Mouse (Mus musculus) heart, postnatal 25 days (tissue): ENCODE results near the gene Zfp11. TPM values are rescaled to one million over a fixed set of nuclear protein-coding genes. Genes with fewer than 3 reads are reported as not detected.
"Not testable (repeated sequence)": the region's sequence is repeated elsewhere in the genome, so short reads cannot be mapped to it uniquely, and the experiment has no call there.

Experiments used
- DNase-seq: peaks from one replicate; pipeline ENCODE4 v3.0.0; 2022; ENCODE audit warnings: low spot score
- intact Hi-C: fragments of 180-260 bp; cut with DNase I; formaldehyde crosslinking; loops from one replicate; pipeline ENCODE4 v1.15.1; 2025
- total RNA-seq, 2 experiments: library from RNA; stranded (reverse); gene quantifications; 2 replicates each; pipeline ENCODE4 v1.2.3; 2021

Zfp11 gene
- 1 to 10 TPM; 3.4 to 3.8 TPM for total RNA-seq

GRCm38 (mm10) chr5:129670036-129670458, at the start of gene Zfp11:
TSS of gene Zfp11 (minus strand) at chr5:129670099.
- peak; percentile 53 for DNase-seq
- intact Hi-C loops: loop anchor here (2.0 to 5.0 kb wide), 2 partner anchors 42 to 217 kb away; partner anchors contain the start of gene Chchd2

GRCm38 (mm10) chr5:129717016-129717415, 47.1 kb upstream of the Zfp11 start:
- intact Hi-C loops: no loop called here
- no peak for DNase-seq

GRCm38 (mm10) chr5:129715326-129715861, 45.5 kb upstream of the Zfp11 start, which contains the start of gene Mrps17:
TSS of gene Mrps17 (plus strand) at chr5:129715497.
- peak; percentile 87 for DNase-seq
- intact Hi-C loops: loop anchor here (1.0 kb wide), 1 partner anchor 9 kb away; no protein-coding TSS in a partner anchor

- intact Hi-C loops: no loop called here
- no peak for DNase-seq
Measured at GRCm38 (mm10) chr5:129708412-129708811, 38.5 kb upstream of the Zfp11 start, which contains the start of gene Sept14. TSS of gene Sept14 (minus strand) at chr5:129708512.

- no peak for DNase-seq
- intact Hi-C loops: no loop called here
Measured at GRCm38 (mm10) chr5:129703368-129703767, 33.5 kb upstream of the Zfp11 start.

- intact Hi-C loops: no loop called here
- no peak for DNase-seq
Measured at GRCm38 (mm10) chr5:129701706-129702105, 31.8 kb upstream of the Zfp11 start.

GRCm38 (mm10) chr5:129700506-129700905, 30.6 kb upstream of the Zfp11 start:
- intact Hi-C loops: no loop called here

GRCm38 (mm10) chr5:129690528-129690927, 20.6 kb upstream of the Zfp11 start:
- intact Hi-C loops: no loop called here
- DNase-seq: no peak

More at GRCm38 (mm10) chr5:129700506-129700905, 30.6 kb upstream of the Zfp11 start:
- no peak for DNase-seq

- DNase-seq: no peak
- intact Hi-C loops: no loop called here
Measured at GRCm38 (mm10) chr5:129687621-129688020, 17.7 kb upstream of the Zfp11 start.

GRCm38 (mm10) chr5:129685141-129685540, 15.2 kb upstream of the Zfp11 start:
- DNase-seq, intact Hi-C loops: not testable (repeated sequence)

- intact Hi-C loops: loop anchor here (2.0 to 5.0 kb wide), 2 partner anchors 43 to 217 kb away; partner anchors contain the start of gene Chchd2
- no peak for DNase-seq
Measured at GRCm38 (mm10) chr5:129669453-129670035, 355 bp downstream of the Zfp11 start.

- intact Hi-C loops: no loop called here
- no peak for DNase-seq
Measured at GRCm38 (mm10) chr5:129667851-129668250, 2.0 kb downstream of the Zfp11 start.

- no peak for DNase-seq
- intact Hi-C loops: no loop called here
Measured at GRCm38 (mm10) chr5:129666271-129666909, 3.5 kb downstream of the Zfp11 start.

- DNase-seq: no peak
- intact Hi-C loops: no loop called here
Measured at GRCm38 (mm10) chr5:129664090-129664489, 5.8 kb downstream of the Zfp11 start.

GRCm38 (mm10) chr5:129657931-129658330, 12.0 kb downstream of the Zfp11 start:
- DNase-seq: no peak
- intact Hi-C loops: no loop called here

- no peak for DNase-seq
- intact Hi-C loops: no loop called here
Measured at GRCm38 (mm10) chr5:129657016-129657415, 12.9 kb downstream of the Zfp11 start.

- no peak for DNase-seq
- intact Hi-C loops: no loop called here
Measured at GRCm38 (mm10) chr5:129650858-129651257, 19.0 kb downstream of the Zfp11 start.

- DNase-seq, intact Hi-C loops: not testable (repeated sequence)
Measured at GRCm38 (mm10) chr5:129632270-129633250, 37.3 kb downstream of the Zfp11 start.

GRCm38 (mm10) chr5:129626586-129626985, 43.3 kb downstream of the Zfp11 start:
- DNase-seq, intact Hi-C loops: not testable (repeated sequence)

- intact Hi-C loops: no loop called here
- no peak for DNase-seq
Measured at GRCm38 (mm10) chr5:129626099-129626498, 43.8 kb downstream of the Zfp11 start.
